Mouse (Mus musculus): Measurements from ENCODE around the gene 1700067K01Rik.

GRCm38 (mm10) chr8:83982449-83982848 is 18.9 kb upstream of the 1700067K01Rik start:
- TF ChIP-seq CTCF (IDR thresholded peaks at IDR 0.05) (no peak), EP300 (IDR thresholded peaks at IDR 0.05) (no peak)

Measured in lung, postnatal 0 days (tissue).